Mouse (Mus musculus): Measurements from ENCODE around the gene Gm49486.

Gm49486 gene

DNA sequence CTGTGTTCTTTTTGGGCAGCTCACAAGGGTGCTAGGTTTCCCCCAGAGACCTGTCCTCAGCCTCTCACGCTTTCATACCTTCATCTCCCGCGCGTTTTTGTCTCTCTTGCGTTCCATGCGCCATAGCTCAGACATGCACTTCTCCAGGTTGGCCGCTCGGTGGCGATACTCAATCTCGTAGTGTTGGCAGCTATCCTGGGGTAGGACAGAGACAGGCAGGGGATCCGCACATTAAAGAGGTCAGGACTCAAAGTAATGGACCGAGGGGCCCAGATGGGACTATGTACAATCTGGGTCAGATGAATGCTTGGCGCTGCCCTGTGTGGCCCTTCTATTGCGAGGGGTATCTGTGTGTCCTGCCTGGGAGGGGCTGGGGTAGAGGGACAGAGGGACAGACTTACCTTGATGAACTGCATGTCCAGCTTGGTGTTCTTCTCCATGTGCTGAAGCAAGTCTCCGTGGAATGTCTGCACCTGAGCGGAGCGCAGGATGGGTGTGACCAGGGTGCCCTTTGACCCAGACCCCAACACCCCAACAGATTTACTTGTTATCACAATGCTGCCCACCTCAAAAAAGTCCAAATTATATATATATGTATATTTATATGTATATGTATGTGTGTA, 42.0 kb downstream of the Gm49486 start:
- no peak for DNase-seq (ENCODE audit: low spot score)

- no peak for DNase-seq (ENCODE audit: low spot score)
Observed at GRCm38 (mm10) chr15:79273020-79273419, 43.8 kb downstream of the Gm49486 start.

GRCm38 (mm10) chr15:79277728-79278127, 48.5 kb downstream of the Gm49486 start:
- DNase-seq (ENCODE audit: low spot score), result no peak

DNA sequence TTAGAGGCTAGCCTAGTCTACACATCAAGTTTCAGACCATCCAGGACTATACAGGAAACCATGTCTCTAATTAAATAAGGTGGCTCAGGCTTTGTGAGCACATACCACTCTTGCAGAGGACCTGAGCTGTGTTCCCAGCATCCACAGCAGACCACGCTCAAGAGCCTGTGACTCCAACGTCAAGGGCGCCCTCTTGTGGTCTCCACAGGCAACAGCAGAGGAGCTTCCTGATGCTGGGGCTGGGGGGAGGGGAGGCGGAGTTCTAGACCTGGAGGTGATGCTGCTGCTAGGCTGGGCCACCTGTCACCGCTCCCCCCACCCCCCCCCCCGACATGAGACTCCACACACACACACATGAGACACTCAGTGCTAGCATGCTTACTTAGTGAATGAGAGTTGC, 51.0 kb downstream of the Gm49486 start:
- DNase-seq (ENCODE audit: low spot score), result no peak

GRCm38 (mm10) chr15:79280850-79281249, 51.7 kb downstream of the Gm49486 start:
- DNase-seq (ENCODE audit: low spot score), result no peak

DNA sequence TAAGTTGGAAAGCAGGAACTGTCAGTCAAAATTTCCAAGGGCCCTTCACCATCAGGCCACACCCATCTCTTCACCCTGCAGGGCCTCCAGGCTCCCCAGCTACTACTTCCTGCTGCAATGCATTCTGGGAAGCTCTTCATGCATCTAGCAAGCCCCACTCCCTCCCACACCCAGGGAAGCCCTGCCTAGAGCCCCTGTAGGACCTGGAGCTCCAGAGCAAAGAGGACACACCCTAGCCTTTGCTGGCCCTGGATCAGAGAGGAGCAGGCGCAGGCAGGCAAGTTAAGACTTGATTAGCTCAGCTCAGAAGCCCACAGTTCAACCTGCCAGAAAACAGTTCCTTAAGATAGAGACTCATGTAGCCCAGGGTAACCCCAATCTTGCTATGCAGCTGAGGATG, 52.2 kb downstream of the Gm49486 start:
- DNase-seq (ENCODE audit: low spot score), result no peak

DNA sequence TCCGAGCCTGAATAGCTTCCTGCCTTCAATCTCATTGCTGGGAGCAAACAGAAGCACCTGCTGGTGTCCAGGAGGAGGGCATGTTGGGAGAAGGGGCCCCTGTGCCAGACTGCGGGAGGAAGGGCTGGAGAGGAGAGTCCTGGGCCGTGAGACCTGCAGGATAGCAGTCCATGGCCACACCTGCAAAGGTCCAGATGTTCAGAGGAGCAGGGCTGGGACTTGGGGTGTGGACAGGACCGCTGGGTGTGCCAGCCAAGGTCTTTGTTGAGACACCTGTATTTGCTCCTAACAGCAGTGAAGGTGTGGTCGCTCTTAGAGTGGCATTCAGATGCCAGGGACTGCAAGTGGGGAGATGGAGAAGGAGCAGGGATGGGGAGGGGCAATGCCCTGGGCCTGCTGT, 53.2 kb downstream of the Gm49486 start:
- DNase-seq (ENCODE audit: low spot score), result no peak

- no peak for DNase-seq (ENCODE audit: low spot score)
Observed at GRCm38 (mm10) chr15:79283371-79283770, 54.2 kb downstream of the Gm49486 start.

- no peak for DNase-seq (ENCODE audit: low spot score)
Observed at GRCm38 (mm10) chr15:79285399-79285798, 56.2 kb downstream of the Gm49486 start, which contains the start of gene Baiap2l2. Gene Baiap2l2 (minus strand): TSS chr15:79285537.

DNA sequence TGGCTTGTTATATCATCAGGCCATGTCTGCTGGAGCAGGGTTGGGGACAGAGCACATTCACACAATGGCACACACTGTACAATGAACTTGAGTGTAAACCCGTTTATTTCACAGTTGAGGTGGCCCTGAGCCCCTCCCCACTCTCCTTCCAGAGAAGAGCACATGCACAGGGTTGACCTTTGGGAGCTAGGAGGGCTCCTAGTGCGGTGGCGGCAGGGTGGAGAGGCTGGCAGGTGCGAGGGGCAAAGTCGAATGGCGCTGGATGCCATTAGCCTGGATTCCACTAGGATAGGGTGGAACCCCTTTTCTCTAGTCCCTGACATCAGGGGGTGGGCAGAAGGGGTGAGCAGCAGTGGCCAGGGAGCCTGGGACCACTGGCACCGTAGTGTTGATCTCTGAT, 57.0 kb downstream of the Gm49486 start:
- DNase-seq (ENCODE audit: low spot score), result no peak

DNA sequence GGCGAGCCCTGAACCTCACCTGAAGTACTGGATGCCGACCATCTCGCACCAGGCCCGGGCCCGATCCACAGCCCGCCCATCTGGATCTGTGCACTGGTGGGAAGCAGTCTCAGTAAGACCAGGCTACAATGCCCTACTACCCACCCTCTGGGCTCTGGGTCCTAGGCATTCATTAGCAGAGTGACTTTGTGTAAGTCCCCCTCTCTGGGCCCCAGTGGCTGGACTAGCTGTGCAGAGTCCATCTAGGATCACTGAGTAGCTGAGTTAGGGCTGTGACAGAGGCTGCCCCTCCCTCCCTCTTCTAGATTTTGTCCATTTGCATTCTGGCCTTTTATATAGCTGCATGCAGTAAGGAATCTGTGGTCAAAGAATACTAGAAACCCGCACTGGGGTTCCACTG, 57.9 kb downstream of the Gm49486 start:
- no peak for DNase-seq (ENCODE audit: low spot score)

GRCm38 (mm10) chr15:79288387-79288786, 59.2 kb downstream of the Gm49486 start:
- no peak for DNase-seq (ENCODE audit: low spot score)

- no peak for DNase-seq (ENCODE audit: low spot score)
Observed at GRCm38 (mm10) chr15:79289441-79289840, 60.2 kb downstream of the Gm49486 start.

DNA sequence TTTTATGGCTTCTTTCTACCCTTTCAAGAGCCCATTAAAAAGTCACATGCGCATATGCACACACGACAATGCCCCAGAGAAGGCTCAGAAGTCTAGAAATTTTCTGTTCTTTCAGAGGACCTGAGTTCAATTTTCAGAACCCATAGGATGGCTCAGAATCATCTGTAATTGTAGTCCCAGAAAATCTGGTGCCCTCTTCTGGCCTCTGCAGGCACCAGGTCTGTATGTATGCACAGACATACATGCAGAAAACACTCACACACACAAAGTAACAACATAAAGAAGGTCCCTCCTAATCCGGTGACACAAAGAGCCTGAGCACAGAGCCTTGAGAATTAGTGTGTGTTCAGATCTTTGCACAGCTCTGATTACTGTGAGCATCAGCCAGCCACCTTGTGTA, 61.1 kb downstream of the Gm49486 start:
- DNase-seq (ENCODE audit: low spot score), result no peak

GRCm38 (mm10) chr15:79292779-79293178, 63.6 kb downstream of the Gm49486 start:
- no peak for DNase-seq (ENCODE audit: low spot score)

DNA sequence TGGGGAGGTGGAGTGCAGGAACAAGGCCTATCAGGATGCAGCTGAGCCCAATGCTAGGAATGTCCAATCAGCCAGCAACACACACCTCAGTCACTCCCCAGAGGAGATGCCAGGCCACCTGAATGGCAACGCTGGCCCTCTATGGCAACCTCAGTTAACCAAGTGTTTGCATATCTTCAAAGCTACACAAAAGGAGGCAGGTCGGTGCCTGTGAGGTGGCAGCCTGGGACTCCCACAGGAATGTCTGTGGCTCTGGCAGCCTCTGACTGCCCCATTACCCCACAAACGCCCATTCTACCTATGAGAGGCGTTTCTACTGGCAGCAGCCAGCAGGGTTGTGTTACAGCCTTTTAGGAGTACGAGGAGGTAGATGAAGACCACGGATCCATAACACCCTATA, 69.4 kb downstream of the Gm49486 start:
- no peak for DNase-seq (ENCODE audit: low spot score)

DNA sequence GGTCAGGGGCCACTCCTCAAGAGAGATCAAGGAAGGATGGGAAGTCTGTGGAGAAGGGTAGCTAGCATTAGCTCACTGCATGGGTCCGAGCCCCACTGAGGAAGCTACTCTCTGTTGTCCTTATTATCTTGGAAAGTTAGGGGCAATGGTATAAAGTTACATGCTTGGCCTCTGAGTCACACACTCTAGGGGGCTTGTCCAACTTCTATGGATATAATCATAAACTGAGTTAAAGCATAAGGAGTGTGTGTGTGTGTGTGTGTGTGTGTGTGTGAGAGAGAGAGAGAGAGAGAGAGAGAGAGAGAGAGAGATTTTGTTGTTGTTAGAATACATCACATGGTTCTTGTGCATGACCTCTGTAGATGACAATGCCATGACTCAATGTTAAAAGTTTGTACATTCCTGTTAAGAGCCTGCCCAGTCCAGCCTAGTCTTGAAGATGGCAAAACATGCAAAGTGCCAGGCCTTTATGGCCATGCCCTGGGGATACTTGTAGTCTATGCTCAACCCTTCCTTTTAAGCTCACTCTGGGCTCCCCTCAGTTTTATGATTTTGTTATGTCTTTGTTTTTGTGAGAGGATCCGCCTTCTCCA, 70.5 kb downstream of the Gm49486 start:
- no peak for DNase-seq (ENCODE audit: low spot score)

- DNase-seq (ENCODE audit: low spot score), result no peak
Observed at GRCm38 (mm10) chr15:79303725-79304124, 74.5 kb downstream of the Gm49486 start.

DNA sequence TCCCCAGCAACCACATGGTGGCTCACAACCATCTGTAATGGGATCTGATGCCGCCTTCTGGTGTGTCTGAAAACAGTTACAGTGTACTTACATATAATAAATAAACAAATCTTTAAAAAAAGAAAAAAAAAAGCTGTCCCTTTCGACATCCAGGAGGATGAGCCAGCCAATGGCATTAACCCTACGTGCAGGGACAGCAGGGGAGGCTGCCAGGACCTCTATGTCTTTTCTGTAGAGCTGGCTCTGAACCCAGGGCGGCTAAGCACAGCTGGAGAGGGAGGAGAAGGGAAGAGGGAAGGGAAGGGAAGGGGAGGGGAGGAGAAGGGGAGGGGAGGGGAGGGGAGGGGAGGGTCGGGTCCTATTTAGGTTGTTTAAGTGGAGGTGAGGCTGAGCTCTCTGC, 75.6 kb downstream of the Gm49486 start:
- DNase-seq (ENCODE audit: low spot score), result no peak

DNA sequence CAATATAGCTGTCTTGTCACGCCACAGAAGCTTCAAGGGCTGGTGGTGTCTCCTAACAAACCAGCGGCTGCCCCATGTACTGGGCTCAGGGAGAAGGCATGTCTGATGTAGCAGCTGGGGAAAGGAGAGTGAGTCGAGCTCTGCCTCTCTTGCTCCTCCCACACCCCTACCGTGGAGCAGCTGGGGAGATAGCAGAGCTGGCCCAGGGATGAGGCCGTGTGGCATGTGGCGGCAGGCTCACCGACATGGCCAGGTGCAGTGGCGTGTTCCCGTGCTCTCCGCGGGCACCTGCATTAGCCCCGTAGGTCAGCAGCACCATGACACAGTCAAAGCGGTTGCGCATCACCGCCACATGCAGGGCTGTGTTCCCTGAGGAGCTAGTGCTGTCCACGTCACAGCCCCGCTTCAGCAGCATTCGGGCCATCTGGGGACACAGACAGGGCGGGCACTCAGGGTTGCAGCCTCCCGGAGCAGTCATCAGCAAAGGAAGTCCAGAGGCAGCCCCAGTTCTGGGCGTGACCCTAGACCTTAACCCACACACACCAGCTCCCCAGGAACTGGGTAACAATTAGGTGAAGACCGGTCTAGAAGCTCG, 76.9 kb downstream of the Gm49486 start:
- DNase-seq (ENCODE audit: low spot score), result no peak

Measured in urinary bladder, postnatal 10 days (tissue).